Mouse (Mus musculus) gastrocnemius, adult 2 months (tissue): ENCODE measurements around the gene Ascc1. TPM values are rescaled to one million over a fixed set of nuclear protein-coding genes. Genes with fewer than 3 reads are reported as not detected.

Source experiments
- DNase-seq: peaks from one replicate; pipeline ENCODE4 v3.0.0; 2022
- H3K27ac ChIP-seq: fragments of 200-600 bp; 2 replicates; pipeline ENCODE4 v1.8.1; 2022; ENCODE audit warnings: mild to moderate bottlenecking
- H3K4me3 ChIP-seq: fragments of 200-600 bp; 2 replicates; pipeline ENCODE4 v1.8.1; 2022; ENCODE audit warnings: mild to moderate bottlenecking, moderate library complexity
- CTCF ChIP-seq: fragments of 200-600 bp; IDR thresholded peaks from 2 replicates; pipeline ENCODE4 v1.8.1; 2022; ENCODE audit warnings: antibody characterized with exemption, mild to moderate bottlenecking, moderate library complexity
- intact Hi-C: fragments of 180-260 bp; cut with DNase I; formaldehyde crosslinking; loops from one replicate; pipeline ENCODE4 v1.15.1; 2025
- microRNA-seq: library from miRNA; unstranded; fragments of <30 nt; microRNA quantifications from one replicate; pipeline ENCODE4 v1.2.0, GENCODE M21; 2021
- total RNA-seq, 2 experiments: library from RNA; stranded (reverse); gene quantifications; 2 replicates each; pipeline ENCODE4 v1.2.3; 2021

The Ascc1 gene
- total RNA-seq, 2 experiments from 2014 or later: 13.6 to 14.6 TPM

- H3K4me3 ChIP-seq: no peak overlapping the region
- TF ChIP-seq CTCF: peak; percentile 93
- peak overlapping the region; percentile 44; the same call in 1 of the 2 replicates for H3K27ac ChIP-seq
- intact Hi-C loops: loop anchor here (1.0 to 2.0 kb wide), 3 partner anchors 43 to 97 kb away; no protein-coding TSS in a partner anchor
- DNase-seq: peak; percentile 86
Measured at GRCm38 (mm10) chr10:60148087-60148486, 145.5 kb downstream of the Ascc1 start.

Small RNA genes within 50 kb of the gene (microRNA-seq; reads per million reads assigned to microRNA genes)
- not detected for gene Mir6906

Other genes with a start within 250 kb of the Ascc1 start
- 10 to 100 TPM; 60.4 to 77.5 TPM for gene Dnajb12, start 123.2 kb upstream of the Ascc1 start, total RNA-seq
- 100 to 1,000 TPM in 1 of 2 experiments, 10 to 100 TPM in 1; 15.4 to 183 TPM for gene Ddit4, start 51.0 kb upstream of the Ascc1 start, total RNA-seq
- 10 to 100 TPM; 49.5 to 50.7 TPM for gene Anapc16, start 330 bp downstream of the Ascc1 start, total RNA-seq
- gene Spock2, start 103.4 kb downstream of the Ascc1 start, total RNA-seq: 1 to 10 TPM; 6.1 to 6.5 TPM
- gene Chst3, start 216.5 kb downstream of the Ascc1 start, total RNA-seq: under 1 TPM; 0.23 to 0.64 TPM